Mouse (Mus musculus): ENCODE results near the gene Mcm2.

The Mcm2 gene

GRCm38 (mm10) chr6:88889410-88890042 lies 9.1 kb downstream of the Mcm2 start:
- DNase-seq (ENCODE audit: low spot score): no peak

- no peak for DNase-seq (ENCODE audit: low spot score)
Measured at GRCm38 (mm10) chr6:88886417-88886967, 12.1 kb downstream of the Mcm2 start.

GRCm38 (mm10) chr6:88885644-88886416 lies 12.8 kb downstream of the Mcm2 start:
- DNase-seq (ENCODE audit: low spot score): no peak

- no peak for DNase-seq (ENCODE audit: low spot score)
Measured at GRCm38 (mm10) chr6:88884690-88885089, 13.9 kb downstream of the Mcm2 start.

- DNase-seq (ENCODE audit: low spot score): no peak
Measured at GRCm38 (mm10) chr6:88884195-88884594, 14.4 kb downstream of the Mcm2 start.

GRCm38 (mm10) chr6:88881334-88881733 lies 17.2 kb downstream of the Mcm2 start:
- no peak for DNase-seq (ENCODE audit: low spot score)

GRCm38 (mm10) chr6:88879471-88879870 lies 19.1 kb downstream of the Mcm2 start:
- no peak for DNase-seq (ENCODE audit: low spot score)

- DNase-seq (ENCODE audit: low spot score): peak; percentile 87
Measured at GRCm38 (mm10) chr6:88874868-88875508, 23.6 kb downstream of the Mcm2 start, which contains the start of gene Podxl2. TSS of gene Podxl2 (minus strand) at chr6:88875044.

- DNase-seq (ENCODE audit: low spot score): no peak
Measured at GRCm38 (mm10) chr6:88873965-88874867, 24.4 kb downstream of the Mcm2 start.

GRCm38 (mm10) chr6:88872811-88873210 lies 25.8 kb downstream of the Mcm2 start:
- no peak for DNase-seq (ENCODE audit: low spot score)

GRCm38 (mm10) chr6:88871546-88871945 lies 27.0 kb downstream of the Mcm2 start:
- no peak for DNase-seq (ENCODE audit: low spot score)

- DNase-seq (ENCODE audit: low spot score): no peak
Measured at GRCm38 (mm10) chr6:88870594-88870993, 28.0 kb downstream of the Mcm2 start.

GRCm38 (mm10) chr6:88869459-88869858 lies 29.1 kb downstream of the Mcm2 start:
- no peak for DNase-seq (ENCODE audit: low spot score)

GRCm38 (mm10) chr6:88865704-88866103 lies 32.9 kb downstream of the Mcm2 start:
- DNase-seq (ENCODE audit: low spot score): no peak

GRCm38 (mm10) chr6:88860914-88861313 lies 37.7 kb downstream of the Mcm2 start:
- DNase-seq (ENCODE audit: low spot score): no peak

GRCm38 (mm10) chr6:88858341-88858740 lies 40.2 kb downstream of the Mcm2 start:
- DNase-seq (ENCODE audit: low spot score): no peak

GRCm38 (mm10) chr6:88857830-88858229 lies 40.8 kb downstream of the Mcm2 start:
- DNase-seq (ENCODE audit: low spot score): no peak

- DNase-seq (ENCODE audit: low spot score): no peak
Measured at GRCm38 (mm10) chr6:88857249-88857648, 41.3 kb downstream of the Mcm2 start.

GRCm38 (mm10) chr6:88855636-88856035 lies 42.9 kb downstream of the Mcm2 start:
- peak; percentile 80 for DNase-seq (ENCODE audit: low spot score)

GRCm38 (mm10) chr6:88854509-88854908 lies 44.1 kb downstream of the Mcm2 start:
- no peak for DNase-seq (ENCODE audit: low spot score)

- DNase-seq (ENCODE audit: low spot score): no peak
Measured at GRCm38 (mm10) chr6:88850034-88850433, 48.5 kb downstream of the Mcm2 start.

GRCm38 (mm10) chr6:88849270-88849669 lies 49.3 kb downstream of the Mcm2 start:
- no peak for DNase-seq (ENCODE audit: low spot score)

Measured in testis, postnatal 10 days (tissue).